Mouse (Mus musculus): ENCODE data around the gene Stk10. TPM values are rescaled to one million over a fixed set of nuclear protein-coding genes. Genes with fewer than 3 reads are reported as not detected.
"Not testable (repeated sequence)": the region's sequence is repeated elsewhere in the genome, so short reads cannot be mapped to it uniquely, and the experiment has no call there.

Gene Stk10
- polyA plus RNA-seq, 1 experiment from 2014 or later: 2.1 TPM

DNA sequence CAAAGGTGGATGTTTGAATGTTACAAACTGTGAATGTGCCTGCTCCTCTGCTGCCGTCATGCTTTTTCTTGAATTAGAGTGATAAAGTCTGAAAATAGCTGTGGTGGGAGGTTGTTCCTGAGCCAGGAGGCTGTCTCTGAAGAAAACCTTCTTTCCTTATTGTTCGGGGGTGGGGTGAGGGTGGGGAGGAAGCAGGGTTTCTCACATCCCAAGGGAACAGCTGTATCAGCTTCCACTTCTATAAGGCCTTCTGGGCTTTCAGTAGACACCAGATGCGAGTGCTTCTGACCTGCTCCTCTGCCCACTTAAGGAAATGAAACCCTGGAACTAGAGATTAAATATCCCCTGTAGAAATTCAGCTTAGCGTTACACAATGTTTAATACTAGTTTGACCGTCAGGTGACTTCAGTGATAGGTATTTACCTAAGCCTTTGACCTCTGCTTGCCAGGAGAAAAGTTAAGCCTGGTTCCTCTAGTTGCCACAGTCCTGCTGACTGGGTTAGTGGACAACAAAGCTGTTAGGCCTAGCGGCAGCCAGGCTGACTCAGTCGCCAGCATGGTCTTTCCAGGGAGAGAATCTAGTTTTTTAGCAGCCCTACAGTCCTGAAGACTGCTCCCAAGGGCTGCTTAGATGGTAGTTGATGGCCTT, 27.9 kb upstream of the Stk10 start:
- WGBS: 87% methylated on average over 7 of the region's 7 CpGs
- no peak for DNase-seq (ENCODE audit: low spot score)

DNA sequence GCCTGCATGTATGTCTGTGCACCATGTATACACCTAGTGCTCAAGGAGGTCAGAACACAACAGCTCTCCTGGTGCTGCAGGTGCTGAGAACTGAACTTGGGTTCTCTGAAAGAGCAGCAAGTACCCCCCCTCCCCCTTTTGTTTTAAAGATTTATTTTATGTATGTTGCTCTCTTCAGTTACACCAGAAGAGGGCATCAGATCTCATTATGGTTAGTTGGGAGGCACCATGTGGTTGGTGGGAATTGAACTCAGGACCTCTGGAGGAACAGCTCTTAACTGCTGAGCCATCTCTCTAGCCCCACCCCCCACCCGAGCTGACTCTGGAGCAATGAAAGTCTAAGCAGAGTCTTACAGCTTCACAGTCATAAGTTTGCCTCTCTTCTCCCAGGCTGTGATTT, 22.2 kb upstream of the Stk10 start:
- H3K4me3 ChIP-seq: no peak overlapping the region
- H3K27ac ChIP-seq (replicated peaks): no peak overlapping the region
- WGBS: 89% methylated on average over 1 of the region's 1 CpGs
- H3K9me3 ChIP-seq (replicated peaks): no peaks in the 10 kb centered on the region
- H3K27me3 ChIP-seq (ENCODE audit: low read depth, poor library complexity, severe bottlenecking): no peaks in the 10 kb centered on the region
- H3K36me3 ChIP-seq: peaks cover 10% of the 10 kb centered on the region
- no peak for DNase-seq (ENCODE audit: low spot score)
- H3K4me1 ChIP-seq: no peaks in the 10 kb centered on the region

More for the DNA sequence above, 27.9 kb upstream of the Stk10 start:
- H3K27ac ChIP-seq (replicated peaks): no peak overlapping the region
- no peak overlapping the region for H3K4me3 ChIP-seq
- H3K27me3 ChIP-seq (ENCODE audit: low read depth, poor library complexity, severe bottlenecking): no peaks in the 10 kb centered on the region
- H3K9me3 ChIP-seq (replicated peaks): no peaks in the 10 kb centered on the region
- H3K36me3 ChIP-seq: peaks cover 40% of the 10 kb centered on the region
- no peaks in the 10 kb centered on the region for H3K4me1 ChIP-seq

DNA sequence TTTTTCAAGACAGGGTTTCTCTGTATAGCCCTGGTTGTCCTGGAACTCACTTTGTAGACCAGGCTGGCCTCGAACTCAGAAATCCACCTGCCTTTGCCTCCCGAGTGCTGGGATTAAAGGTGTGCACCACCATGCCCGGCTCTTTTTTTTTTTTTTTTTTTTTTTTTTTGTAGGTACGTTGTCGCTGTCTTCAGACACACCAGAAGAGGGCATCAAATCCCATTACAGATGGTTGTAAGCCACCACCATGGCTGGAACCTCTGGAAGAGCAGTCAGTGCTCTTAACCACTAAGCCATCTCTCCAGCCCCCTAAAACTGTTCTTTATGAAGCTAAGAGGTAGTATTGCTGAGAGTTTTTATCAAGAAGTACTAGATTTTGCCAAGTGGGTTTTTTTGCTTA, 18.3 kb upstream of the Stk10 start:
- H3K4me1 ChIP-seq; H3K27ac ChIP-seq (replicated peaks); H3K4me3 ChIP-seq; H3K27me3 ChIP-seq (ENCODE audit: low read depth, poor library complexity, severe bottlenecking); DNase-seq (ENCODE audit: low spot score); H3K9me3 ChIP-seq (replicated peaks): not testable (repeated sequence)
- H3K36me3 ChIP-seq: peaks cover 49% of the 10 kb centered on the region
- WGBS: 87% methylated on average over 4 of the region's 5 CpGs

DNA sequence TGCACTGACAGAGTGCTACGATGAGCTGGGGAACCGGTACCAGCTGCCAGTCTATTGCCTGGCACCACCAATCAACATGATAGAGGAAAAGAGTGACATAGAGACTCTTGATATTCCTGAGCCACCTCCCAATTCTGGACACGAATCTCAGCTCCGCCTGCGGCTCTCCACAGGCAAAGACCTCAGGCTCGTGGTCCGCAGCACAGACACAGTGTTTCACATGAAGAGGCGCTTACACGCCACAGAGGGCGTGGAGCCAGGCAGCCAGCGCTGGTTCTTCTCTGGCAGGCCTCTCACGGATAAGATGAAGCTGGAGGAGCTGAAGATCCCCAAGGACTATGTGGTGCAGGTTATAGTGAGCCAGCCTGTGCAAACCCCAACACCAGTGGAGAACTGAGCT, 17.0 kb upstream of the Stk10 start:
- H3K27ac ChIP-seq (replicated peaks): no peak overlapping the region
- no peaks in the 10 kb centered on the region for H3K4me1 ChIP-seq
- no peak overlapping the region for H3K4me3 ChIP-seq
- peaks cover 60% of the 10 kb centered on the region for H3K36me3 ChIP-seq
- no peak for DNase-seq (ENCODE audit: low spot score)
- no peaks in the 10 kb centered on the region for H3K27me3 ChIP-seq (ENCODE audit: low read depth, poor library complexity, severe bottlenecking)
- no peaks in the 10 kb centered on the region for H3K9me3 ChIP-seq (replicated peaks)
- 94% methylated on average over 12 of the region's 12 CpGs for WGBS

DNA sequence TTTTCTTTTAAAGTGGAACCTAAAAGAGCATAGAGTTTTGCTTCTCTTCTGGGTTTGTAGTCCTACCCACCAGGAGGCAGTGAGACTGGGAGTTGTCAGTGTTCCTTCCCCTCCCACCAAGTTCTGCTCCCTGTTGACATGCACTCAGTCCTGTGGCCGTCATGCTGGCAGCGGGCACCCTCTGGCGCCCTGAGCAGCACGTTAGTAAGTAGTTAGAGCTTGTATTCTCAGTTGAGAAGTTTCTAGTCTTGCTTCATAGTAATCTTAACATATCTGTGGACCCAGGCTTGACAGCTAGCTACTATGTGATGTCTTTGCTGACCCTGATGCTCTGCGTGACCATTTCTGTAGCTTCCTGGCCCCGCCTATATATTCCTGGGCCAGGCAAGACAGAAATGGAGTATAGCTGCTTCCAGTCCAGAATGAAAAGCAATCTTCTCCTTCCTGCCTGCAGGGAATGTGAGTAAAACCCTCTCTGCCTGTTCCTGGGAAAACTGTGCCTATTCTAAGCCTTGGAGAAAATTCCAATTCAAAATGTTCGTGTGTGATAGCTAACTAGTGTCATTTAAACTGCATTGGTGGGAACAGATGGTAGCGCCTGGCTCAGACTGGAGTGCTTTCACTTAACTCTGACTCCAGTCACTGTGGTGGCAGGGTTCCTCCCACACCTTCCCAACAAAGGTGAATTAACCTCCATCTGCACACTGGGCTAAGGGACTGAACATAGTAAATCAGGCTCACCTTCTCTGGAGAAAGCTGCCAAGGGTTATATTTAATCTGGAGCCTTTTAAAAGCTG, 16.0 kb upstream of the Stk10 start:
- H3K9me3 ChIP-seq (replicated peaks): no peaks in the 10 kb centered on the region
- no peaks in the 10 kb centered on the region for H3K4me1 ChIP-seq
- H3K27me3 ChIP-seq (ENCODE audit: low read depth, poor library complexity, severe bottlenecking): no peaks in the 10 kb centered on the region
- WGBS: 89% methylated on average over 8 of the region's 8 CpGs
- no peak for DNase-seq (ENCODE audit: low spot score)
- H3K36me3 ChIP-seq: peaks cover 56% of the 10 kb centered on the region
- H3K27ac ChIP-seq (replicated peaks): no peak overlapping the region
- no peak overlapping the region for H3K4me3 ChIP-seq

DNA sequence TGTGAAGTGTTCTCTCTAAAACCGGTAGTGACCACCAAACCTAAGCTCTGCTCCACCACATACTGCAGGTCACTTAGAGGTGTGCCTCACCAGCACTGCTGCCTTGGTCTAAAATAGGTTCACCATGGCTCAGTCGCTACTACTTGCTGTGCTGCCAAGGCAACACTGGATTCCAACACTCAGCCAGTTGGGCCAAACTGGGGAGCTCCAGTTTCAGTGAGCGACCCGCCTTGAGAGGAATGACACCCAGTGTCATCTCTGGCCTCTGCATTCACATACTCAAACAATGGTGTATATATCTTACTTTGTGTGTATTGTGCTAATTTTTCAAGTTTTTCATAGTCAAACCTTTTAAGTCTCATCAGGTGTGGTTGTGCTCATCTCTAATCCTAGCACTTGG, 14.3 kb upstream of the Stk10 start:
- H3K27me3 ChIP-seq (ENCODE audit: low read depth, poor library complexity, severe bottlenecking): no peaks in the 10 kb centered on the region
- H3K9me3 ChIP-seq (replicated peaks): no peaks in the 10 kb centered on the region
- DNase-seq (ENCODE audit: low spot score): no peak
- 93% methylated on average over 4 of the region's 4 CpGs for WGBS
- H3K4me1 ChIP-seq: no peaks in the 10 kb centered on the region
- H3K36me3 ChIP-seq: peaks cover 57% of the 10 kb centered on the region
- no peak overlapping the region for H3K27ac ChIP-seq (replicated peaks)
- H3K4me3 ChIP-seq: no peak overlapping the region

DNA sequence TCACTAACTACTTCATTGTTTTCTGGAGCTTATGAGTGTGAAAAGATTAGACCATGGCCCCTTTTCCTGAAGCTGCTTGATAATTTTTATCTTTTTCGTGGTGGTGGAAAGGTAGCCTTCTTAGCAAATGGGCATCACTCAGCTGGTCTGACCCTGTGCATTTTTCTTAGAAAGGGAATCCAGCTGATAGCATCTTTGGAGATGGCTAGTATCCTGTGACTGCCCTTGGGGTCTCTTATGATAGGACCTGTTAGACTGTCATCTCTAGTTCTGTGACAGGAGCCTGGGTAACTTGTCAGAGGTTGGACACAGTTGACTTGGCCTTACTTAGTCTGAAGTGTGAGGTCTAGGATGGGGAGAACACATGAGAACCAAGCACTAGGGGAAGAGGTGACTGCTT, 13.8 kb upstream of the Stk10 start:
- Histone ChIP-seq H3K4me3 (no peak overlapping the region), H3K9me3 (replicated peaks) (no peaks in the 10 kb centered on the region), H3K27ac (replicated peaks) (no peak overlapping the region), H3K36me3 (peaks cover 63% of the 10 kb centered on the region), H3K4me1 (no peaks in the 10 kb centered on the region), H3K27me3 (ENCODE audit: low read depth, poor library complexity, severe bottlenecking) (no peaks in the 10 kb centered on the region)
- WGBS: 90% methylated on average over 1 of the region's 1 CpGs
- no peak for DNase-seq (ENCODE audit: low spot score)

DNA sequence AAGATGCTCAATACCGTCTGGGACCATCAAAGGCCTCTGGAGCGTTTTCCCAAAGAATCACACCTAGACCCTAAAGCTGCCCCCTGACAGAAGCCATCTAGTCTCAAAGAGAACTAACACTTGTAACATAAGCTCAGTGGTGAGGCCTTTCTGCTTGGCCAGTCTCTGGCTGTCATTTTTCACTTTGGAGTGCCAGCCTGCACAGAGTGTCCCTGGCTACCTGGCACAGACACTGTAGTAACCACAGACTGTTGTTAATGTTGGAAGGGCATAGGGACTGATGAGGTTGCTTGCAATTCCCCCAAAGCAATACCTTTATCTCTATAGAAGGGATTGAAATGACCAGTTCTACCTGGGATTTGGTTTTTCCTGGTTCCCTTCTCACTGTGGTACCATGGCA, 11.9 kb upstream of the Stk10 start:
- WGBS: 92% methylated on average over 2 of the region's 2 CpGs
- H3K27me3 ChIP-seq (ENCODE audit: low read depth, poor library complexity, severe bottlenecking): no peaks in the 10 kb centered on the region
- no peak for DNase-seq (ENCODE audit: low spot score)
- no peaks in the 10 kb centered on the region for H3K9me3 ChIP-seq (replicated peaks)
- no peak overlapping the region for H3K4me3 ChIP-seq
- no peak overlapping the region for H3K27ac ChIP-seq (replicated peaks)
- no peaks in the 10 kb centered on the region for H3K4me1 ChIP-seq
- peaks cover 58% of the 10 kb centered on the region for H3K36me3 ChIP-seq

DNA sequence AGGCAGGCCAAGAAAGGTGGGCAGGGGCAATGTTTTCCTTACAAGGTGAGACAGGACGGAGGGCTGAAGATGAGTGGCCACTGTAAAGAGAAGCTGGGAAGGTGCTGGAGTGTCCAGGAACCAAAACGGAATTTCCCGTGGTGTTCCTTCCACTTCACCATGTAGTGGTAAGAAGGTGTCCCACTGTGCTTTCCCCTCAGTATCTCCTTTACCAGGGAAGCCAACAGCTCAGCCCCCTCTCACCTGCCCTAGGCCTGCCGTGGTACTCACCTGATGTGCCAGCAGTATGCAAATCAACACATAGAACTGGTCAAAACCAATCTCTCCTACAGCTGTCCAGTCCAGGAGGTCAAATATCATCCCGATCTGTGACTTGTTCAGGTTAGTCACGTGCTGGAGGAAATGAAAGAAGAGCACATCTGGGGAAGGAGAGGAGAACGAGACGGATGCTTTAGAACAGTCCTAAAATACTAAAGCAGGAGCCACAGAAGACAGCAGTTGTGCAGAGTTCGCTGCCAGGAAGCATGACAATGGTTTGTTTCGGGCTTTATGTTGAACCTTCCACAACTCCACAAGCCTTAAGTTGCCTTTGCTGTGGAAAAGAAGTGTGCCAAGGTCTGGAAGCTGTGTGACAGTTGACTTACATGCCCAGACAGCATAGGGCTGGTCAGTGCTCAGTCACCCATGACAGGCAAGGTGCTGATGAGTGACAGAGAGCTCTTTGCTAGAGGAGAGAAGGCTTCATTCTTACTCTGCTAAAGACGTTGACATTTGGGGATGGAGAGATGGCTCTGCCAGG, 8.8 kb upstream of the Stk10 start:
- WGBS: 81% methylated on average over 11 of the region's 11 CpGs
- Histone ChIP-seq H3K36me3 (peaks cover 36% of the 10 kb centered on the region), H3K27ac (replicated peaks) (no peak overlapping the region), H3K4me3 (no peak overlapping the region), H3K4me1 (no peaks in the 10 kb centered on the region), H3K9me3 (replicated peaks) (no peaks in the 10 kb centered on the region), H3K27me3 (ENCODE audit: low read depth, poor library complexity, severe bottlenecking) (no peaks in the 10 kb centered on the region)
- no peak for DNase-seq (ENCODE audit: low spot score)

DNA sequence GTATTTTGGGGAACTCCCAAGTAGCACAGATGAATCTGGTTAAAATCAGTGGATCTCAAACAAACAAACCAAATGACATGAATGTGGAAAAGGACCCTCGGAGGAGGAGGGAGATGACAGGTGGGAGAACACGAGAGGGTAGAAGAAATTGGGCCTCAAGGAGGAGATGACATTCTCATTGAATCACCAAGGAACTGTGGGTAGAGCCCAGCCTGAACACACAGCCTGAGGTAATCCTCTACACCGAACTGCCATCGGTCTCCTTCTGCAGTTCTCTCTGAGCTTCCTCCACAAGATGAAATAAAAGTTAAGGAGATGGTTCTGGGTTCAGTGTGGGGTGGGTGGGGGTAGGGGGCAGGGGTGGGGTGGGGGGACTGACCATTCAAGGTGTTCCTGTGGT, 6.1 kb upstream of the Stk10 start:
- H3K4me3 ChIP-seq: no peak overlapping the region
- no peak for DNase-seq (ENCODE audit: low spot score)
- WGBS: 90% methylated on average over 4 of the region's 4 CpGs

DNA sequence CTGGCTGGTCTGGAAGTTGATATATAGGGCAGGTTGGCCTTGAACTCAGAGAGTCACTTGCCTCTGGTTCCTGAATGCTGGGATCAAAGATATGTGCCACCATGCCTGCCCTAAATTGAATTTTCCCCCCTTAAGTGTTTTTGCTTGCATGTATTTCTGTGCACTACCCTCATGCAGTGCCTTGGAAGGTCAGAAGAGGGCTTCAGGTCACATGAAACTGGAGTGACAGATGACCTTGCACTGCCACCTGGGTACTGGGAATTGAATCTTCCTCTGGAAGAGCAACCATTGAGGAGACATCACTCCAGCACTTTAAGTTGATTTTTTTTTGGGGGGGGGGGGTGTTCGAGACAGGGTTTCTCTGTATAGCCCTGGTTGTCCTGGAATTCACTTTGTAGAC, 3.0 kb upstream of the Stk10 start:
- peaks cover 49% of the 10 kb centered on the region for H3K27me3 ChIP-seq (ENCODE audit: low read depth, poor library complexity, severe bottlenecking)
- no peak overlapping the region for H3K27ac ChIP-seq (replicated peaks)
- 93% methylated on average over 1 of the region's 1 CpGs for WGBS
- DNase-seq (ENCODE audit: low spot score): no peak
- H3K9me3 ChIP-seq (replicated peaks): no peaks in the 10 kb centered on the region
- peaks cover 26% of the 10 kb centered on the region for H3K4me1 ChIP-seq
- peaks cover 9% of the 10 kb centered on the region for H3K36me3 ChIP-seq
- no peak overlapping the region for H3K4me3 ChIP-seq

More for the DNA sequence above, 6.1 kb upstream of the Stk10 start:
- Histone ChIP-seq H3K27me3 (ENCODE audit: low read depth, poor library complexity, severe bottlenecking) (peaks cover 22% of the 10 kb centered on the region), H3K4me1 (no peaks in the 10 kb centered on the region; the same call in 1 of the 2 replicates), H3K36me3 (peaks cover 20% of the 10 kb centered on the region), H3K9me3 (replicated peaks) (no peaks in the 10 kb centered on the region), H3K27ac (replicated peaks) (no peak overlapping the region)

DNA sequence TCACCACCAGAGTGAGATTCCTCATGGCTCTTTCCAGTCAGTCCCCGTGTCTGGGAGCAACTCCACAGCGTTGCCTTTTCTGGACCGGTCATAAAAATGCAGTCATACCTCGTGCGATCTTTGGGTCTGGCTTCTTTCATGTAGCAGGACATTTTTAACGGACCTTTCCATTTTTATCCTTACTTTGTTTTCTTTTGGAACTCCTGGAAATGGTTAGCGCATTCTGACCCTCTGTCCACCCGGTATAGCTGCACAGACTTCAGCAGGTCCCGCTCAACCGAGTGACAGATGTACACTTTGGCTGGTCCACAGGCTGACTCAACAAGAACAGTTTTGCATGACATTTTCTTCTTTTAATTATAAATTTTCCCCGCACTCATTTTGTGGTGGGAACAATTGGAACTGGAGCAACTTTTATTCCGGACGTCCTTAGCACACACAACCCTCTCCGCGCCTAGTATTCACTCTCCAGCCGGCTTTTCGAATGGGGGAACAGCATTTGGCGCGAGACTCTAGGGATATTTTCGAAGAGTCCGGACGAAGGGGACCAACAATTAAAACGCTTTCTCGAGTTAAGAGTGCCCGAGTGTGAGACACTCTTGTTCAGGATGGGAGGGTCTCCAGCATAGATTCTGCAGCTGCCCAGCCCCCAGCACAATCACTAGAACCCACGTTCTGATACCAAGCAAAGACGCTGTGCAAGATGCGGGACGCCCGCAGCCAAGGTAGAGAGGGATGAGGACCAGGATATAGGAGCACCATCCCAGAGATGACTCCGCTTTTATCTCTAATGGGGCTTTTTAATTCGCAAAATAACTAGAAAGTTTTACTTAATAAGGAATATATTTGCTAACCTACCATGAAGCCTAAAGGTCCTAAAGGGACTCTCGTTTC, 987 bp upstream of the Stk10 start, which contains the start of gene Efcab9:
Gene Efcab9 (minus strand): TSS at position 211 of the 894 bp plus-strand sequence.
- Histone ChIP-seq H3K27me3 (ENCODE audit: low read depth, poor library complexity, severe bottlenecking) (peaks cover 58% of the 10 kb centered on the region), H3K4me3 (peak within 1 kb of the TSS; percentile 78), H3K27ac (replicated peaks) (peak within 1 kb of the TSS; percentile 77), H3K36me3 (peaks cover 9% of the 10 kb centered on the region), H3K9me3 (replicated peaks) (no peaks in the 10 kb centered on the region), H3K4me1 (peaks cover 30% of the 10 kb centered on the region)
- WGBS: 8% methylated on average over 33 of the region's 33 CpGs
- DNase-seq (ENCODE audit: low spot score): no peak

Measured in midbrain, embryonic 10.5 days (tissue).